Mouse (Mus musculus) hindlimb bud, embryonic 11.5 days (tissue): ENCODE results near the gene Ifit1bl2.

Experiments used
- DNase-seq: peaks from one replicate; pipeline ENCODE4 v3.0.0-alpha.2; 2012; ENCODE audit warnings: low read depth, low spot score; ENCODE audit errors: extremely low spot score

Ifit1bl2 gene

GRCm38 (mm10) chr19:34568988-34569895 is 71.3 kb downstream of the Ifit1bl2 start:
- no peak for DNase-seq
